Mouse (Mus musculus): ENCODE results near the gene Ubap2. TPM values are rescaled to one million over a fixed set of nuclear protein-coding genes. Genes with fewer than 3 reads are reported as not detected.

Ubap2 gene
- polyA plus RNA-seq (2012; rRNA removed), result 19.0 and 30.8 TPM in 2 replicates

- peak; percentile 94 for DNase-seq (ENCODE audit: low spot score)
Measured at GRCm38 (mm10) chr4:41274980-41275850, at the start of gene Ubap2. TSS of gene Ubap2 (minus strand) at chr4:41275144.

- DNase-seq (ENCODE audit: low spot score), result no peak
Measured at GRCm38 (mm10) chr4:41320971-41321370, 46.0 kb upstream of the Ubap2 start.

- DNase-seq (ENCODE audit: low spot score), result no peak
Measured at GRCm38 (mm10) chr4:41318267-41318666, 43.3 kb upstream of the Ubap2 start.

GRCm38 (mm10) chr4:41315173-41315572 lies 40.2 kb upstream of the Ubap2 start:
- no peak for DNase-seq (ENCODE audit: low spot score)

- peak; percentile 86 for DNase-seq (ENCODE audit: low spot score)
Measured at GRCm38 (mm10) chr4:41314141-41315129, 39.5 kb upstream of the Ubap2 start, which contains the start of gene Dcaf12. TSS of gene Dcaf12 (minus strand) at chr4:41314889.

- no peak for DNase-seq (ENCODE audit: low spot score)
Measured at GRCm38 (mm10) chr4:41313722-41314121, 38.8 kb upstream of the Ubap2 start.

GRCm38 (mm10) chr4:41310567-41311563 lies 35.9 kb upstream of the Ubap2 start:
- no peak for DNase-seq (ENCODE audit: low spot score)

GRCm38 (mm10) chr4:41307406-41307805 lies 32.5 kb upstream of the Ubap2 start:
- no peak for DNase-seq (ENCODE audit: low spot score)

- no peak for DNase-seq (ENCODE audit: low spot score)
Measured at GRCm38 (mm10) chr4:41304302-41304701, 29.4 kb upstream of the Ubap2 start.

GRCm38 (mm10) chr4:41303671-41304070 lies 28.7 kb upstream of the Ubap2 start:
- no peak for DNase-seq (ENCODE audit: low spot score)

- DNase-seq (ENCODE audit: low spot score), result no peak
Measured at GRCm38 (mm10) chr4:41298976-41299375, 24.0 kb upstream of the Ubap2 start.

- no peak for DNase-seq (ENCODE audit: low spot score)
Measured at GRCm38 (mm10) chr4:41295960-41296359, 21.0 kb upstream of the Ubap2 start.

- DNase-seq (ENCODE audit: low spot score), result no peak
Measured at GRCm38 (mm10) chr4:41295507-41295906, 20.6 kb upstream of the Ubap2 start.

- DNase-seq (ENCODE audit: low spot score), result no peak
Measured at GRCm38 (mm10) chr4:41293907-41294306, 19.0 kb upstream of the Ubap2 start.

- no peak for DNase-seq (ENCODE audit: low spot score)
Measured at GRCm38 (mm10) chr4:41289802-41290201, 14.9 kb upstream of the Ubap2 start.

- DNase-seq (ENCODE audit: low spot score), result no peak
Measured at GRCm38 (mm10) chr4:41286420-41286819, 11.5 kb upstream of the Ubap2 start.

GRCm38 (mm10) chr4:41284087-41284486 lies 9.1 kb upstream of the Ubap2 start:
- DNase-seq (ENCODE audit: low spot score), result no peak

GRCm38 (mm10) chr4:41275927-41276326 lies 983 bp upstream of the Ubap2 start:
- no peak for DNase-seq (ENCODE audit: low spot score)

- no peak for DNase-seq (ENCODE audit: low spot score)
Measured at GRCm38 (mm10) chr4:41274377-41274979, 466 bp downstream of the Ubap2 start.

- no peak for DNase-seq (ENCODE audit: low spot score)
Measured at GRCm38 (mm10) chr4:41268133-41268532, 6.8 kb downstream of the Ubap2 start.

- no peak for DNase-seq (ENCODE audit: low spot score)
Measured at GRCm38 (mm10) chr4:41266350-41266749, 8.6 kb downstream of the Ubap2 start.
